11 mouse cellular contexts compared by ENCODE assay signal in genomic region chr2:145882398-145882797, GRCm38 (mm10). TPM values are rescaled to one million over a fixed set of nuclear protein-coding genes. Genes with fewer than 3 reads are reported as not detected.
DNase-seq lines count a peak whose midpoint lies in the region; ATAC-seq and TF ChIP-seq lines count a peak whose summit lies in the region.
"Had no signal": no experiment of that assay in that cellular context is flagged by ENCODE, and none has a peak within 500 bp of the region (broad histone marks: within the 10 kb centered on the region; RNA-seq: fewer than 3 reads in every experiment).

No protein-coding gene starts in this region.

- in situ Hi-C loops in Patski (cut with MboI; ENCODE audit: low pct_unique_long_range_greater_than_20kb), result no loop called here

- no peak overlapping the region for H3K4me2 ChIP-seq in heart, postnatal 0 days (ENCODE audit: low read depth, low read length)
- H3K4me2 ChIP-seq in hindbrain, embryonic 12.5 days (replicated peaks), result no peak overlapping the region
- H3K4me2 ChIP-seq: midbrain, embryonic 15.5 days had no signal

- H3K36me3 ChIP-seq in heart, postnatal 0 days (replicated peaks; ENCODE audit: control insufficient read depth, insufficient read depth, low read length), result peaks cover 77% of the 10 kb centered on the region
- H3K36me3 ChIP-seq in heart, embryonic 10.5 days, result peaks cover 53% of the 10 kb centered on the region
- H3K36me3 ChIP-seq in hindbrain, embryonic 12.5 days, result peaks cover 29% of the 10 kb centered on the region

- POLR2A ChIA-PET in Patski (lab: Charles Lee), result no interaction called here

- no peak overlapping the region for H3K9ac ChIP-seq in heart, postnatal 0 days (replicated peaks; ENCODE audit: low read depth, low read length)
- no peak overlapping the region for H3K9ac ChIP-seq in hindbrain, embryonic 12.5 days
- H3K9ac ChIP-seq: midbrain, embryonic 15.5 days had no signal

- H3K27ac ChIP-seq in heart, postnatal 0 days (ENCODE audit: low read depth), result no peak overlapping the region
- H3K27ac ChIP-seq in heart, embryonic 10.5 days, result no peak overlapping the region
- no peak overlapping the region for H3K27ac ChIP-seq in hindbrain, embryonic 12.5 days
- H3K27ac ChIP-seq: midbrain, embryonic 15.5 days had no signal

- no peak overlapping the region for H3K4me3 ChIP-seq in heart, postnatal 0 days (ENCODE audit: low read depth, low read length)
- no peak overlapping the region for H3K4me3 ChIP-seq in heart, embryonic 10.5 days
- no peak overlapping the region for H3K4me3 ChIP-seq in hindbrain, embryonic 12.5 days
- H3K4me3 ChIP-seq: forebrain, embryonic 10.5 days; midbrain, embryonic 15.5 days had no signal

- no peaks in the 10 kb centered on the region for H3K27me3 ChIP-seq in heart, postnatal 0 days (ENCODE audit: control insufficient read depth, insufficient read depth, low read length)
- no peaks in the 10 kb centered on the region for H3K27me3 ChIP-seq in heart, embryonic 10.5 days (ENCODE audit: insufficient read depth, poor library complexity, severe bottlenecking)
- no peaks in the 10 kb centered on the region for H3K27me3 ChIP-seq in Patski
- H3K27me3 ChIP-seq in hindbrain, embryonic 12.5 days, result no peaks in the 10 kb centered on the region
- H3K27me3 ChIP-seq: midbrain, embryonic 15.5 days had no signal

- TF ChIP-seq CTCF in heart, postnatal 0 days (IDR thresholded peaks at IDR 0.05; ENCODE audit: low read depth), result peak; percentile 70
- peak; percentile 74 for TF ChIP-seq CTCF in Patski (IDR thresholded peaks at IDR 0.05)

- no peak for ATAC-seq in heart, postnatal 0 days (ENCODE audit: insufficient read depth, low read depth)
- no peak for ATAC-seq in Patski
- peak; percentile 21 for ATAC-seq in inflammation-experienced regulatory T-cells, adult 6 months
- ATAC-seq in hindbrain, embryonic 12.5 days (ENCODE audit: low FRiP score), result no peak
- ATAC-seq: midbrain, embryonic 15.5 days had no signal

- DNase-seq in heart, postnatal 0 days (ENCODE audit: low spot score), result peak; percentile 27
- DNase-seq in heart, embryonic 10.5 days (ENCODE audit: low spot score), result no peak
- DNase-seq in 3T3-L1 (ENCODE audit: low read depth, low spot score) (peak; percentile 65), Patski (ENCODE audit: low read depth, low spot score) (no peak)
- no peak for DNase-seq in cerebellum, postnatal 10 days
- no peak for DNase-seq in T-cell, adult 2 months (ENCODE audit: low spot score)
- DNase-seq: kidney, adult 11 months had no signal

- CTCF ChIA-PET in Patski (lab: Charles Lee), result interaction anchor here (1.0 to 1.5 kb wide), 3 partner anchors 12 to 182 kb away, joined by 3 to 5 read pairs (median 4); no protein-coding TSS in a partner anchor

- H3K9me3 ChIP-seq in heart, postnatal 0 days (replicated peaks; ENCODE audit: control insufficient read depth, low read length), result no peaks in the 10 kb centered on the region
- H3K9me3 ChIP-seq in heart, embryonic 10.5 days, result no peaks in the 10 kb centered on the region
- H3K9me3 ChIP-seq in hindbrain, embryonic 12.5 days (replicated peaks), result no peaks in the 10 kb centered on the region
- H3K9me3 ChIP-seq: forebrain, embryonic 10.5 days; midbrain, embryonic 15.5 days had no signal

- 11% methylated on average over 2 of the region's 2 CpGs for WGBS in heart, postnatal 0 days
- 22% methylated on average over 2 of the region's 2 CpGs for WGBS in heart, embryonic 10.5 days
- WGBS in hindbrain, embryonic 12.5 days, result 25% methylated on average over 2 of the region's 2 CpGs

- no peak for TF ChIP-seq EP300 in heart, postnatal 0 days (IDR thresholded peaks at IDR 0.05; ENCODE audit: low read depth)

- H3K4me1 ChIP-seq in heart, postnatal 0 days (ENCODE audit: control insufficient read depth, insufficient read depth), result 0 out of 2 replicates have a peak, but pooled peaks cover 9% of the 10 kb centered on the region
- peaks cover 28% of the 10 kb centered on the region for H3K4me1 ChIP-seq in heart, embryonic 10.5 days
- H3K4me1 ChIP-seq in hindbrain, embryonic 12.5 days, result peaks cover 5% of the 10 kb centered on the region; the same call in 1 of the 2 replicates

RNA-seq across cellular contexts. Expression of gene Naa20, which starts 19.5 kb away (rescaled TPM):
- 155 and 298 TPM in 2 replicates for total RNA-seq in heart, postnatal 0 days (2014; rRNA removed; ENCODE audit: low replicate concordance)
- 243 TPM in 2 replicates for polyA plus RNA-seq in heart, postnatal 0 days (2015; fragmentation: Nextera tagmentation; extraction: Ambion mirVana)
- polyA plus RNA-seq in heart, embryonic 10.5 days (2016; fragmentation: Nextera tagmentation; extraction: Ambion mirVana), result 186 and 196 TPM in 2 replicates
- 85.8 TPM for polyA plus RNA-seq in Patski (2021)
- 100 to 1,000 TPM; 135 to 169 (median 150) TPM for polyA plus RNA-seq in inflammation-experienced regulatory T-cells, adult 6 months (2017; shearing (Covaris generic))
- polyA plus RNA-seq in hindbrain, embryonic 12.5 days (2016; fragmentation: Nextera tagmentation; extraction: Ambion mirVana), result 115 and 125 TPM in 2 replicates

RNA-seq across cellular contexts. Expression of gene Cfap61, which starts 52.2 kb away (rescaled TPM):
- total RNA-seq in heart, postnatal 0 days (2014; rRNA removed; ENCODE audit: low replicate concordance), result 0.46 TPM in 1 of 2 replicates, not detected in the other
- polyA plus RNA-seq in heart, postnatal 0 days (2015; fragmentation: Nextera tagmentation; extraction: Ambion mirVana), result 0.37 and 0.68 TPM in 2 replicates
- 0.55 and 1.0 TPM in 2 replicates for polyA plus RNA-seq in heart, embryonic 10.5 days (2016; fragmentation: Nextera tagmentation; extraction: Ambion mirVana)
- 0.64 TPM for polyA plus RNA-seq in Patski (2021)
- not detected for polyA plus RNA-seq in inflammation-experienced regulatory T-cells, adult 6 months (2017; shearing (Covaris generic))
- polyA plus RNA-seq in hindbrain, embryonic 12.5 days (2016; fragmentation: Nextera tagmentation; extraction: Ambion mirVana), result 3.0 and 3.6 TPM in 2 replicates

RNA-seq across cellular contexts. Expression of gene Crnkl1, which starts 52.4 kb away (rescaled TPM):
- 9.4 and 14.1 TPM in 2 replicates for total RNA-seq in heart, postnatal 0 days (2014; rRNA removed; ENCODE audit: low replicate concordance)
- 14.0 and 15.5 TPM in 2 replicates for polyA plus RNA-seq in heart, postnatal 0 days (2015; fragmentation: Nextera tagmentation; extraction: Ambion mirVana)
- 21.8 and 26.9 TPM in 2 replicates for polyA plus RNA-seq in heart, embryonic 10.5 days (2016; fragmentation: Nextera tagmentation; extraction: Ambion mirVana)
- polyA plus RNA-seq in Patski (2021), result 26.1 TPM
- polyA plus RNA-seq in inflammation-experienced regulatory T-cells, adult 6 months (2017; shearing (Covaris generic)), result 10 to 100 TPM; 52.1 to 54.4 (median 52.6) TPM
- 39.0 and 41.5 TPM in 2 replicates for polyA plus RNA-seq in hindbrain, embryonic 12.5 days (2016; fragmentation: Nextera tagmentation; extraction: Ambion mirVana)

Comparison
In these comparisons a context has a peak if more than half of its experiments do, and no peak if none do; other contexts are left out.
1. DNase-seq: peak in heart, postnatal 0 days (single experiment) and 3T3-L1 (single experiment); none in heart, embryonic 10.5 days (single experiment), Patski (single experiment), cerebellum, postnatal 10 days (0 of 2) and T-cell, adult 2 months (single experiment).